Comparison of ENCODE assay signal across 9 mouse cellular contexts in the genomic region with DNA sequence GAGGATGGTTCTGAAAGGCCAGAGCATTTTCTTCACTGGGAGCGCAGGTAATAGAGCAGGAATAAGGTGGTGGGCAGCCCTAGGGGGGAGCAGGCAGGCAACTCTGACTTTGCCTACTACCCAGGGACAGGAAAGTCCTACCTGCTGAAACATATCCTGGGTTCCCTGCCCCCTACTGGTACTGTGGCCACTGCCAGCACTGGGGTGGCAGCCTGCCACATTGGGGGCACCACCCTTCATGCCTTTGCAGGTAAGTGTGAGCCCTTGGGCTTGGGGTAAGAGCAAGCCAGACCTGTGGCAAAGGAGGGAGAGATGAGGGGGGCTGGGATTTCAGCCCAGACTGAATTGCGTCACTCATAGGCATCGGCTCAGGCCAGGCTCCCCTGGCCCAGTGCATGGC. TPM values are rescaled to one million over a fixed set of nuclear protein-coding genes. Genes with fewer than 3 reads are reported as not detected.
DNase-seq lines count a peak whose midpoint lies in the region; ATAC-seq lines count a peak whose summit lies in the region.
"Had no signal": no experiment of that assay in that cellular context is flagged by ENCODE, and none has a peak within 500 bp of the region (broad histone marks: within the 10 kb centered on the region; RNA-seq: fewer than 3 reads in every experiment).

No protein-coding gene starts in this region.

- H3K9ac ChIP-seq in kidney, embryonic 14.5 days (ENCODE audit: low read depth, low read length), result peak overlapping the region; percentile 77; the same call in 1 of the 2 replicates
- H3K9ac ChIP-seq in embryonic facial prominence, embryonic 11.5 days (replicated peaks; ENCODE audit: low read length), result peak overlapping the region; percentile 80
- peak overlapping the region; percentile 61; the same call in 1 of the 2 replicates for H3K9ac ChIP-seq in hindbrain, embryonic 14.5 days
- H3K9ac ChIP-seq in midbrain, embryonic 12.5 days (replicated peaks), result peak overlapping the region; percentile 78

- intact Hi-C loops in left cerebral cortex, postnatal 4 days (cut with DNase I), result no loop called here

- no peak overlapping the region for H3K27ac ChIP-seq in kidney, embryonic 14.5 days (ENCODE audit: low read depth, low read length)
- no peak overlapping the region for H3K27ac ChIP-seq in embryonic facial prominence, embryonic 11.5 days (replicated peaks; ENCODE audit: low read depth, low read length)
- H3K27ac ChIP-seq in hindbrain, embryonic 14.5 days, result no peak overlapping the region
- no peak overlapping the region for H3K27ac ChIP-seq in midbrain, embryonic 12.5 days (replicated peaks)

- no peak for ATAC-seq in kidney, embryonic 14.5 days (ENCODE audit: low FRiP score, low TSS enrichment)
- no peak for ATAC-seq in embryonic facial prominence, embryonic 11.5 days (replicated peaks; ENCODE audit: insufficient number of reproducible peaks, low FRiP score, low TSS enrichment, low read depth)
- ATAC-seq in hindbrain, embryonic 14.5 days (ENCODE audit: low FRiP score), result no peak
- ATAC-seq in midbrain, embryonic 12.5 days (ENCODE audit: low FRiP score, low read depth), result no peak

- H3K36me3 ChIP-seq in kidney, embryonic 14.5 days (ENCODE audit: control insufficient read depth, insufficient read depth, low read length), result peaks cover 28% of the 10 kb centered on the region
- peaks cover 4% of the 10 kb centered on the region for H3K36me3 ChIP-seq in embryonic facial prominence, embryonic 11.5 days (replicated peaks; ENCODE audit: control insufficient read depth, insufficient read depth, low read depth, low read length)
- no peaks in the 10 kb centered on the region for H3K36me3 ChIP-seq in hindbrain, embryonic 14.5 days (replicated peaks; ENCODE audit: control insufficient read depth, insufficient read depth)
- H3K36me3 ChIP-seq in midbrain, embryonic 12.5 days, result peaks cover 38% of the 10 kb centered on the region

- no peaks in the 10 kb centered on the region for H3K27me3 ChIP-seq in kidney, embryonic 14.5 days (ENCODE audit: control insufficient read depth, insufficient read depth, low read length)
- no peaks in the 10 kb centered on the region for H3K27me3 ChIP-seq in embryonic facial prominence, embryonic 11.5 days (ENCODE audit: control insufficient read depth, insufficient read depth, low read length)
- H3K27me3 ChIP-seq in hindbrain, embryonic 14.5 days (ENCODE audit: control insufficient read depth, insufficient read depth, low read length), result no peaks in the 10 kb centered on the region
- peaks cover 6% of the 10 kb centered on the region for H3K27me3 ChIP-seq in midbrain, embryonic 12.5 days

- H3K4me1 ChIP-seq in kidney, embryonic 14.5 days (ENCODE audit: control insufficient read depth, insufficient read depth, low read length), result peaks cover 12% of the 10 kb centered on the region
- H3K4me1 ChIP-seq in embryonic facial prominence, embryonic 11.5 days (ENCODE audit: control insufficient read depth, insufficient read depth, low read length), result peaks cover 6% of the 10 kb centered on the region
- H3K4me1 ChIP-seq in hindbrain, embryonic 14.5 days (replicated peaks; ENCODE audit: control insufficient read depth, insufficient read depth, low read length), result peaks cover 22% of the 10 kb centered on the region
- peaks cover 30% of the 10 kb centered on the region for H3K4me1 ChIP-seq in midbrain, embryonic 12.5 days

- H3K4me2 ChIP-seq in kidney, embryonic 14.5 days (replicated peaks; ENCODE audit: low read depth, low read length), result peak overlapping the region; percentile 98
- H3K4me2 ChIP-seq in embryonic facial prominence, embryonic 11.5 days (ENCODE audit: low read depth, low read length), result peak overlapping the region; percentile 95
- peak overlapping the region; percentile 99 for H3K4me2 ChIP-seq in hindbrain, embryonic 14.5 days (replicated peaks)
- peak overlapping the region; percentile 96 for H3K4me2 ChIP-seq in midbrain, embryonic 12.5 days (replicated peaks)

- WGBS in kidney, embryonic 14.5 days, result 96% methylated on average over 3 of the region's 3 CpGs
- 95% methylated on average over 3 of the region's 3 CpGs for WGBS in embryonic facial prominence, embryonic 11.5 days
- 97% methylated on average over 3 of the region's 3 CpGs for WGBS in hindbrain, embryonic 14.5 days
- 92% methylated on average over 3 of the region's 3 CpGs for WGBS in midbrain, embryonic 12.5 days

- DNase-seq in kidney, adult 8-10 months, result no peak
- no peak for DNase-seq in embryonic facial prominence, embryonic 11.5 days (ENCODE audit: low spot score)
- no peak for DNase-seq in hindbrain, embryonic 14.5 days (ENCODE audit: low spot score)
- no peak for DNase-seq in left cerebral cortex, adult 11 months (ENCODE audit: low spot score)
- no peak for DNase-seq in left cerebral cortex, postnatal 4 days
- DNase-seq in cerebellum, postnatal 36 days, result no peak
- DNase-seq: thymus, postnatal 25 days had no signal

- peak overlapping the region; percentile 58 for H3K4me3 ChIP-seq in kidney, embryonic 14.5 days (ENCODE audit: low read length)
- peak overlapping the region; percentile 72 for H3K4me3 ChIP-seq in embryonic facial prominence, embryonic 11.5 days (ENCODE audit: low read depth, low read length)
- peak overlapping the region; percentile 47; the same call in 1 of the 2 replicates for H3K4me3 ChIP-seq in hindbrain, embryonic 14.5 days (replicated peaks; ENCODE audit: low read length)
- H3K4me3 ChIP-seq in midbrain, embryonic 12.5 days, result peak overlapping the region; percentile 66

- H3K9me3 ChIP-seq in kidney, embryonic 14.5 days (ENCODE audit: control insufficient read depth, low read length), result no peaks in the 10 kb centered on the region
- H3K9me3 ChIP-seq in embryonic facial prominence, embryonic 11.5 days (replicated peaks; ENCODE audit: control insufficient read depth, low read length), result no peaks in the 10 kb centered on the region
- H3K9me3 ChIP-seq in hindbrain, embryonic 14.5 days (ENCODE audit: control insufficient read depth, low read length), result no peaks in the 10 kb centered on the region
- no peaks in the 10 kb centered on the region for H3K9me3 ChIP-seq in midbrain, embryonic 12.5 days

RNA-seq across cellular contexts. Expression of a gene that starts 2.1 kb away (rescaled TPM):
- 9.7 and 12.5 TPM in 2 replicates for polyA plus RNA-seq in kidney, embryonic 14.5 days (2014; fragmentation: Nextera tagmentation; extraction: Ambion mirVana)
- polyA plus RNA-seq in embryonic facial prominence, embryonic 11.5 days (2014; fragmentation: Nextera tagmentation; extraction: Ambion mirVana), result 9.7 and 10.4 TPM in 2 replicates
- 1.9 and 2.2 TPM in 2 replicates for polyA plus RNA-seq in hindbrain, embryonic 14.5 days (2014; fragmentation: Nextera tagmentation; extraction: Ambion mirVana)
- polyA plus RNA-seq in midbrain, embryonic 12.5 days (2016; fragmentation: Nextera tagmentation; extraction: Ambion mirVana), result 22.3 and 24.0 TPM in 2 replicates
- 1 to 10 TPM; 1.7 to 1.9 TPM for total RNA-seq in left cerebral cortex, postnatal 4 days (2021)

RNA-seq across cellular contexts. Expression of a gene that starts 9.3 kb away (rescaled TPM):
- polyA plus RNA-seq in kidney, embryonic 14.5 days (2014; fragmentation: Nextera tagmentation; extraction: Ambion mirVana), result 10.8 and 14.1 TPM in 2 replicates
- polyA plus RNA-seq in embryonic facial prominence, embryonic 11.5 days (2014; fragmentation: Nextera tagmentation; extraction: Ambion mirVana), result 10.6 and 11.2 TPM in 2 replicates
- polyA plus RNA-seq in hindbrain, embryonic 14.5 days (2014; fragmentation: Nextera tagmentation; extraction: Ambion mirVana), result 4.4 and 4.6 TPM in 2 replicates
- polyA plus RNA-seq in midbrain, embryonic 12.5 days (2016; fragmentation: Nextera tagmentation; extraction: Ambion mirVana), result 10.0 and 10.6 TPM in 2 replicates
- total RNA-seq in left cerebral cortex, postnatal 4 days (2021), result 1 to 10 TPM; 6.1 to 7.0 TPM

RNA-seq across cellular contexts. Expression of a gene that starts 40.4 kb away (rescaled TPM):
- 22.4 and 29.1 TPM in 2 replicates for polyA plus RNA-seq in kidney, embryonic 14.5 days (2014; fragmentation: Nextera tagmentation; extraction: Ambion mirVana)
- 20.4 and 25.8 TPM in 2 replicates for polyA plus RNA-seq in embryonic facial prominence, embryonic 11.5 days (2014; fragmentation: Nextera tagmentation; extraction: Ambion mirVana)
- polyA plus RNA-seq in hindbrain, embryonic 14.5 days (2014; fragmentation: Nextera tagmentation; extraction: Ambion mirVana), result 4.0 and 4.7 TPM in 2 replicates
- polyA plus RNA-seq in midbrain, embryonic 12.5 days (2016; fragmentation: Nextera tagmentation; extraction: Ambion mirVana), result 11.5 and 12.8 TPM in 2 replicates
- total RNA-seq in left cerebral cortex, postnatal 4 days (2021), result 1 to 10 TPM; 1.8 to 2.4 TPM
